Mouse (Mus musculus) layer of hippocampus, postnatal 25 days (tissue): ENCODE data around the gene Camk1. TPM values are rescaled to one million over a fixed set of nuclear protein-coding genes. Genes with fewer than 3 reads are reported as not detected.

ENCODE experiments used
- DNase-seq, 2 experiments: peaks; one replicate each; pipeline ENCODE4 v3.0.0; 2022; ENCODE audit warnings: mixed read lengths in 2 of 2, low spot score in 1 of 2; ENCODE audit errors: extremely low spot score in 1 of 2
- total RNA-seq, 2 experiments: library from RNA; stranded (reverse); gene quantifications; 2 replicates each; pipeline ENCODE4 v1.2.3; 2021

Gene Camk1
- 10 to 100 TPM; 46.7 to 51.6 TPM for total RNA-seq

DNA sequence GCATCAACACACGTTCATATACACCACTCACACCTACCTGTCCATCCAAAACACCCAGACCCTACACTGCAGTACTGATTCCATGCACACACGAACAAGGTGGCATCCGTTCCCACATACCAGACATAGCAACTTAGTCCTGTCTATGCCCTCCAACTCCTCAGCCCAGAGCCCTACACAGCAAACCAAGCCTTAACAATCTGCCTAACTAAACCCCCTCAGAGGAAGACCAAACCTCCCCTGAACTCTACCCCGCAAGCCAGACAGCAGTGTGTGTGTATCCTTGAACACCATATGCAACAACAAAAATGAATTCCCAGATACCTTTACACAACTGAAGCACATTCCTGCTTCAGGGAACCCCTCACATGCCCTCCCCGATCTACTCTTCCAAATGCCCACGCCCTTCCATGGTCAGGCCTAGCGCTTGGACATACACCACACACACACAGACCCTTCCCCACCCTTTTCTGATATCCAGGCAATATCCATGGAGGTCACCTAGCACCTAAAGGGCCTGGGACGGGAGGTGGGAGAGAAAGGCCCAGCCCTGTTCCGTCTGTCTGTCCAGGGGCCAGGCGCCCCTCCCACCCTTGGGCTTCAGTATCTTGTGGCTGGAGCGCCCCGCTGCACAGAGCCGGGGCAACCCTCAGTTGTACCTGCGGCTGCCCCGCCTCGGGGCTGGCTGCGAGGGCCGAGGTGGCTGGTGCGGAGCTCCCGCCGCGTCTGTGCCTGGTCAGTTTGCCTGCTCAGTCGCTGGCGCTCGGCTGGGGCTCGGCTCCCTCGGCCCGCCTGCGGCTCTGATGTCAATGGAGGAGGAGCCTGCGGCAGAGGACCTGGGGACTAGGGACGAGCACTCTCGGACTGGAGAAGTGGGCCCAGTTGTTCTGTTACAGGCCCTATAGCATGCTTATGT, at the start of gene Camk1:
TSS of gene Camk1 (minus strand) at position 808 of the 916 bp plus-strand sequence.
- peak; percentile 52 to 65 for DNase-seq

DNA sequence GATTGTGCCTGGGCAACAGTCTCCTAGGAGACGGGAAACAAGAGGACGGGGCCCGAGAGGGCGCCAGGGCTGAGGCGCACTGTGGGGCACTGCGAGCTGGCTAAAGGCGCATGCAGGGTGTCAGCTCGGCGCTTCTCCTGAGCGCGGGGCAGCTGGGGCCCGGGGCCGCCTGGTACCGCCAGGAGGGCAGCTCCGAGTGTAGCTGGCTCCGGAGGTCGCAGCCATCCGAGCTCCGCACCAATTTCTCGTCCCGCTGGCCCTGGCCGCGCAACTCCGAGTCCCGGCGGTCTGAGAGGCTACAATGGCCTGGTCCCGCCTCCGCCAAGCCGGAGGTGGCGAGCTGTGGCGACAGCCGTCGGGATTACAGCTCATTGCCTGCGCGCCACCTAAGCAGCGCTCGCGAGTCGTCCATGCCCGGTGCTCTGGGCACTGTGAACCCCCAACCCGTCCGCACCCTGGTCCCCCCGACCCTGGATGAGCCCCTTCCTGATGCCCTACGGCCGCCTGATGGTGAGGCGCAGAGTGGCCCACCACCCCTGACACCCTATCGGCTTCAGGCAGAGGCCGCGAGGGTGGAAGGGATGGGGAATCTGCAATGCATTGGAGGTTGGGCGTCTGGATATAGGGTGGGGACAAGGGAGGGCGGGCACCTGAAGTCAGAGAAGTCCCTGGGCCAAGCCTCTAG, 48.7 kb upstream of the Camk1 start:
- peak; percentile 47 to 62 for DNase-seq

DNA sequence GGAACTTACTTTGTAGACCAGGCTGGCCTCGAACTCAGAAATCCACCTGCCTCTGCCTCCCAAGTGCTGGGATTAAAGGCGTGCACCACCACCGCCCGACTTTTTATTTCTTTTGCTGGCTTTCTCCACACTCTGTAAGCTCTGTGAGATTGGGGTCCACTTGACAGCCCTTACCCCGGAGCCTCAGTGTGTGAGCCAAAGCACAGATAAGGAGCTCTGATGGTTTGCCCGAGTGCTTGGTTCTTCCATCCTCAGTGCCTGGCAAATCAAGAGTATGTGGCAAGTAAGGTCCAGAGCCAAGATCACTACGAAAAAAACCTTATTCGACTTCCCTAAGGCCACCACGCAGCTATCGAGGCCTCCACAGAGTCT, 48.2 kb upstream of the Camk1 start:
- no peak for DNase-seq

- DNase-seq = no peak
Observed at GRCm38 (mm10) chr6:113390715-113391114, 46.9 kb upstream of the Camk1 start.

- DNase-seq = no peak
Observed at GRCm38 (mm10) chr6:113388960-113389359, 45.2 kb upstream of the Camk1 start, which contains the start of gene Ttll3. Ttll3 (plus strand) TSS chr6:113389260.

- DNase-seq = no peak
Observed at GRCm38 (mm10) chr6:113386025-113386424, 42.2 kb upstream of the Camk1 start.

GRCm38 (mm10) chr6:113385160-113385714, 41.5 kb upstream of the Camk1 start:
- no peak for DNase-seq

- DNase-seq = no peak
Observed at GRCm38 (mm10) chr6:113384351-113384927, 40.7 kb upstream of the Camk1 start.

DNA sequence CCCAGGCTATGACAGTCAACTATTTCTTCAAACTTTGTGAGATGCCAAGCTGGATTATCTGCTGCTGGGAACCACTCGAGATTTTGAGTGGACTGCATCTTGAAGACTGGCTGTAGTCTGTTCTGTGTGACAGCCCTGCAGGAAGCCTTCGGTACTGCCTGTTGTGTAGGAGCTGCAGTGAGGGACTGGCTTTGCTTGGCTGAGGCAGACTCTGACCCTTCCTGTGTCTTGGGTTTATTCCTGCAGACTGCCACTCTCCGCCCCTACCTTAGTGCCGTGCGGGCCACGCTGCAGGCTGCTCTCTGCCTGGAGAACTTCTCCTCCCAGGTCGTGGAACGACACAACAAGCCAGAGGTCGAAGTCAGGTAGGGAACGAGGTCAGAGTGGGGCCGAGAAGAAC, 36.7 kb upstream of the Camk1 start:
- DNase-seq = no peak

DNA sequence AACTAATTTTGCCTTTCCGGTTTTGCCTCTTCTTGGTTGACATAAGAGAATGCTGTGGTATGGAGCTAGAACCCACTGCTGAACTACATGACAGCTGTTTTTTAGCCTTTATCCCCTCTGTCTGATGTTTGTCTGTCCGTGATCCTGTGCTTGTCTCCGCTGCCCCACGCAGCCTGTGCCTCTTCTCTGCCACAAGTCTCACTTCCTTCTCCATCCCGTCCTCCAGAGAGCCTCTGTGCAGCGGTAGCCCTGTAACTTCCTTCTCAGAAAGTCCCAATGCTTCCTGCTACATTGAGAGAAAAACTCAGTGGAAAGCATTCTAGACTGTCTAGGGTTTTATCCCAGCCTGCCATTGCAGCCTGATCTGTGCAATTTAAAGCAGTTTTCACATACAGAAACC, 35.5 kb upstream of the Camk1 start:
- no peak for DNase-seq

GRCm38 (mm10) chr6:113377496-113378385, 34.0 kb upstream of the Camk1 start, which contains the start of the genes Tada3 and Arpc4:
Tada3 (minus strand) TSS chr6:113377883.
Arpc4 (plus strand) TSS chr6:113378115.
- peak; percentile 88 to 93 for DNase-seq

- DNase-seq = no peak
Observed at GRCm38 (mm10) chr6:113377172-113377495, 33.4 kb upstream of the Camk1 start.

- no peak for DNase-seq
Observed at GRCm38 (mm10) chr6:113373491-113373890, 29.7 kb upstream of the Camk1 start.

GRCm38 (mm10) chr6:113370194-113370929, 26.6 kb upstream of the Camk1 start:
- no peak for DNase-seq

DNA sequence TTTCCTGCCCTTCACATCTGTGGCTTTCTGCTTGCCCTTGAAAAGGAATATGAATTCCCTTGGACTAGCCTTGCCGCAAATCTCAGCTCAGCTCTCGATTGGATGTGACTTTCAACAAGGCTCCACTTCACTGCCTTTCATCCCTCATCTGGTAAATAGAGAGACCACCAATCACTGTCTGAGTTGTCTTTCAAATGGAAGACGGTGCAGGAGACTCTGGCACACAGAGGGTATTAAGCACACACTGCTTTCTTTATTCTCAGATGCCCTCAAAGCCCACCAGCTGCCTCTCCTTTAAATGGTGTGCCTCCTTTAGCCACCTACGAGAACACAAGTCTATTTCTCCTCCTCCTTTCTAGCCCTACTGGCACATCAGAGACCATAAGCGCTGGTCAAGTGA, 24.8 kb upstream of the Camk1 start:
- no peak for DNase-seq

DNA sequence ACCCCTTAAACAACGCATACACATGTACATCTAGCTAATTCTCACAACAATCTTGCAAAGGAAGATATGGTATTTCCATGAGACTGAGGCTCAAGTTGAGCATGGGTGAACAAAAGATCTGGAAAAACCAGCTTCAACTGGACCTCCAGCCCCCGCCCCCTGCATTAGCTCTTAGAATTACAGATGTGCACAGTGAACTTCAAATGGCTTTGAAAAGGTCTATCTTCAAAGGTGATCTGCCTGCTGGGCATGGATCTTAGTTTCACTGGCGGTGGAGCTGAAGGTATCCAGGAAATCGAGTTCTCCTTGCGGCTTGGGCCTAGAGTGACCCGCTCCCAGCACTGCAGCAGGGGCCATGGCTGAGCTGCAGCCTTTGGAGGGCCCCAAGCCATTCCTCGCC, 24.3 kb upstream of the Camk1 start:
- no peak for DNase-seq

GRCm38 (mm10) chr6:113367574-113367973, 23.8 kb upstream of the Camk1 start:
- no peak for DNase-seq

DNA sequence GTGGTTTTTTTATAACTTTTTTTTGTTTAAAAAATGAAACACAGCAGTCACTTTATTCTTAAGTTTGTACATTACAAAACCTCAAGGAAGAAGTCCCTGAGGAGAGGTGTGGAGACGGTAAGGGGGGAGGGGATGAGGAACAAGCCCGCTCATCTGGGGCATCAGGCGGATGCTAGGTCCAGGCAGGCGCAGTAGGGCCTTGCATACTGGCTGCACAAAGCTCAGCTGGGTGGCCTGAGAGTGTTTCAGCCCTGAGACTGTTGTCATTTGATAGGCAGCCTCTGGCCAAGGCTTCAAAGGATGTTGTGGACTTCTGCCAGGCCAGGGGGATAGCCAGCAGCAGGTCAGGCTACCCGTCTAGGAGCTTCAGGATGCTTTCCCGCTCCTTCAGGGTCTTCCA, 22.9 kb upstream of the Camk1 start:
- no peak for DNase-seq

DNA sequence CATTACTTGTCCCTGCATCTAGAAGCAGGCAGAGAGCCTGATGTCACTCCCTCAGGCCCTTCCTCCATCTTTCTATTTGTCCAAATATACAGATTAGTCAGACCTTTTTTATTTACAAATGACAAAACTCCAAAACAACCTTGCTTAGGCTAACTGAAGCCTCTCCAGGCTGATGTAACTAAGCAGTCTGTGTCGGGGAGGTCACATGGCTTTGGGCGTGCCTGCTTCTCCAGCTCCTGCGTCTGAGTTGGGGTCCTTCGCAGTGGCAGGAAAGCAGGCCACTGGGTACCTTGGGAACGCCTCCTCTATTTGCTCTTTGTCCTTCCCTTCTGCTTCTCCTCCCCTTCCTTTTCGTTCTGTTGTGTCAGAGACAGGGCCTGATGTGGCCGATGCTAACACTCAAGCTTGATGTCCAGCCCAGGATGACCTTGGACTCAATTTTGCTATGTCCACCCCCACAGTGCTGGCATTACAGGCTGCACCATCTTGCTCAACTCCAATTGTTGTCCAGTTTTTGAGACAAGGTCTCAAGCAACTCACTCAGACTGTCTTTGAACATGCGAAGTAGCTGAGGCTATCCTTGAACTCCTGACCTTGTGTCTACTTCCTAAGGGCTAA, 20.8 kb upstream of the Camk1 start:
- no peak for DNase-seq
